Mouse (Mus musculus): Measurements from ENCODE around the gene Nfib. TPM values are rescaled to one million over a fixed set of nuclear protein-coding genes. Genes with fewer than 3 reads are reported as not detected.

The Nfib gene
- total and polyA plus RNA-seq, 2 experiments = 16.4 to 50.0 TPM

DNA sequence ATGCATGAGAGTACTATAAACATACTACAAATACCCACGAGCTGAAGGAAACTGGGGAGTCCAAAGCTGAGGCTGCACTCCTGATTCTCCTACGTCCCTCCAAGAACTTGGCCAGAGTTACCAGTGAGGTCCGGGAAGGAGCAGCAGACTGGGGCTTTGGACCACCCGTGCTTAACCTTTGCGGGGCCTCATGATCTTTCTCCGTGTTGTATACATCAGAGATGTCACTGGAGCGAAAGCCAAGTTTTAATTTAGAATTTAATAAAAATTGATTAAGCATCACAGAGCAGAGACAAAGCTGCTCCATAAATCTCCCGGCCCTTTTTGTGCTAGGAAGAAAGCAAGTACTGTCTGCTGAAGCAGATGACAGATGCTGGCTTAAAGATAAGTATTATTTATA is 265.7 kb downstream of the Nfib start:
- Histone ChIP-seq H3K4me3 (ENCODE audit: insufficient read depth, low read depth, low read length) (no peak overlapping the region), H3K27me3 (ENCODE audit: control insufficient read depth, insufficient read depth, low read length) (no peaks in the 10 kb centered on the region), H3K79me2 (ENCODE audit: control insufficient read depth, insufficient read depth, low read length) (peaks cover 42% of the 10 kb centered on the region), H3K27ac (replicated peaks; ENCODE audit: insufficient read depth, low read depth, low read length) (no peak overlapping the region), H3K9ac (ENCODE audit: low read depth, low read length) (no peak overlapping the region), H3K36me3 (ENCODE audit: control insufficient read depth, insufficient read depth, low read length) (no peaks in the 10 kb centered on the region), H3K4me1 (ENCODE audit: control insufficient read depth, insufficient read depth, low read length) (peaks cover 20% of the 10 kb centered on the region)
- TF ChIP-seq CTCF (IDR thresholded peaks at IDR 0.05; ENCODE audit: low read depth, low read length) (no peak), POLR2A (IDR thresholded peaks at IDR 0.05; ENCODE audit: extremely low read depth, insufficient read depth, low read length) (no peak)
- DNase-seq (ENCODE audit: extremely low read depth, low read depth, low spot score) = no peak
- 75% methylated on average over 8 of the region's 8 CpGs for WGBS

DNA sequence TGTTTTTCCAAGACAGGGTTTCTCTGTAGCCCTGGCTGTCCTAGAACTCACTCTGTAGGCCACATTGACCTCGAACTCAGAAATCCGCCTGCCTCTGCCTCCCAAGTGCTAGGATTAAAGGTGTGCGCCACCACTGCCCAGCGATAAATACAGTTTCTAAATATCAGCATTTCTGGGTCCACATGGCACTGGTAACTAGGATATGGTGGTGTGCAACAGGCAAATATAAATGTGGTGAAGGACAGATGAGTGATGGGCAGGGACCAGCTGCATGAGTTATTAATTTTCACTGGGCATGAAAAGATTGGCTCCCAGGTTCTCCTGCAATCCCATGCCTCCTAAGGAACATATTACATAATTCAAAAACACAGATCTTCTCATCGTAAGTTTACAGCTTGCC is 266.9 kb downstream of the Nfib start:
- Histone ChIP-seq H3K27ac (replicated peaks; ENCODE audit: insufficient read depth, low read depth, low read length) (no peak overlapping the region), H3K4me3 (ENCODE audit: insufficient read depth, low read depth, low read length) (no peak overlapping the region), H3K36me3 (ENCODE audit: control insufficient read depth, insufficient read depth, low read length) (no peaks in the 10 kb centered on the region), H3K4me1 (ENCODE audit: control insufficient read depth, insufficient read depth, low read length) (peaks cover 22% of the 10 kb centered on the region), H3K27me3 (ENCODE audit: control insufficient read depth, insufficient read depth, low read length) (no peaks in the 10 kb centered on the region), H3K9ac (ENCODE audit: low read depth, low read length) (no peak overlapping the region), H3K79me2 (ENCODE audit: control insufficient read depth, insufficient read depth, low read length) (peaks cover 32% of the 10 kb centered on the region)
- DNase-seq (ENCODE audit: extremely low read depth, low read depth, low spot score) = no peak
- WGBS = 89% methylated on average over 5 of the region's 5 CpGs
- TF ChIP-seq POLR2A (IDR thresholded peaks at IDR 0.05; ENCODE audit: extremely low read depth, insufficient read depth, low read length) (no peak), CTCF (IDR thresholded peaks at IDR 0.05; ENCODE audit: low read depth, low read length) (no peak)

DNA sequence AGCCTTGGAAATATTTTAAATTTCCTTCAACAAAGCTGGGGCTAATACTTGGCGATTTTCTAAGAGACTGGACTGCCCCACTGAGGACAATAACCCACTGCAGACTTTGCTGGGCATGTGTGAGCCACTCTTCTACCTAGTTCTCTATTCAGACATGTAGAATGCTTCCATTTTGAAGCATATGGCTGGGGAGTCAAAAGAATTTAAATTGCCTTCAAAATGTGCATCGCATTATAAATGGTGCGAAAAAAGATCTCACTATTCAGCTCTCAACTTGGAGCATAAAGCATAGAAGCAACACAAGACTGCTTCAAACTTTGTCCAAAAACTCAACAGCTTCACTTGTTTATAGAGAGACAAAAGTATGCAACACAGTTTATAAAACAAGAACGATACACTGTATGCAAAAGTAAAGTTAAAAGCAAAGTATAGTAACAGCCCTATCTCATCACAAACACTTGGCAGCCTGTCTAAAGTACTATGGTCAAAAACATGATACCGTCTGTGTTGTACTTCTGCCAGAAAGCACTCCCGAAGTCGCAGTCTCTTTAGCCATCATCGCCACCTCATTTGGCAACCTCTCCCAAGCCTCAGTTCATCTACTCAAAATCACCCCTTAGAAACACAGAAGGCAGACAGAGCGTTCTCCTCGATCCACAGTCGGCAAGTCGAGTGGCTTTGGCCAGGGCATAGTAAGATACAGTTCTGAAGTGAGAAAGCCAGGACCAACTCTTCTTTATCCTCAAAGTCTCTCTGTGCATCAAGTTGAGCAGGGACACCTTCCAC is 267.8 kb downstream of the Nfib start:
- peaks cover 28% of the 10 kb centered on the region for H3K79me2 ChIP-seq (ENCODE audit: control insufficient read depth, insufficient read depth, low read length)
- H3K9ac ChIP-seq (ENCODE audit: low read depth, low read length) = no peak overlapping the region
- H3K27ac ChIP-seq (replicated peaks; ENCODE audit: insufficient read depth, low read depth, low read length) = no peak overlapping the region
- peaks cover 20% of the 10 kb centered on the region for H3K4me1 ChIP-seq (ENCODE audit: control insufficient read depth, insufficient read depth, low read length)
- no peaks in the 10 kb centered on the region for H3K36me3 ChIP-seq (ENCODE audit: control insufficient read depth, insufficient read depth, low read length)
- no peak overlapping the region for H3K4me3 ChIP-seq (ENCODE audit: insufficient read depth, low read depth, low read length)
- DNase-seq (ENCODE audit: extremely low read depth, low read depth, low spot score) = peak; percentile 54
- no peaks in the 10 kb centered on the region for H3K27me3 ChIP-seq (ENCODE audit: control insufficient read depth, insufficient read depth, low read length)
- TF ChIP-seq POLR2A (IDR thresholded peaks at IDR 0.05; ENCODE audit: extremely low read depth, insufficient read depth, low read length) = no peak
- no peak for TF ChIP-seq CTCF (IDR thresholded peaks at IDR 0.05; ENCODE audit: low read depth, low read length)
- 53% methylated on average over 12 of the region's 12 CpGs for WGBS

DNA sequence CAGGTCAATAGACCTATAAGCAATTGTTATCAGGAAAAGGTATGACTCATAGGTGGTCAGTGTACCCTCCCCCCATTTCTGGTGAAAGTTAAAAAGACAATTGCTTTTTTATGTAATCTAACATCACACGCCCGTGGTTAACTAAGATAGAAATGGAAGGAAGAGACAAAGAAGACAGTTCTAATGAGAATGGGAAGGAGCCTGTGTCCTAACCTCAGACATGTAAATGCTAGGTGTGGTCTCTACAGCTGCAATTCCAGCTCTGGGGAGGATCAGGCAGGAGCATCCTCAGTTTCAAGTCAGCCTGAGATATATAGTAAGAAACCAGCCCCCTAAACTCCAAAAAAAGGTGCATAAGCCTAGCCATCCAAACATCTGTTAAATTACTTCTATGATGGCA is 268.9 kb downstream of the Nfib start:
- Histone ChIP-seq H3K4me3 (ENCODE audit: insufficient read depth, low read depth, low read length) (no peak overlapping the region), H3K27ac (replicated peaks; ENCODE audit: insufficient read depth, low read depth, low read length) (no peak overlapping the region), H3K9ac (ENCODE audit: low read depth, low read length) (no peak overlapping the region), H3K36me3 (ENCODE audit: control insufficient read depth, insufficient read depth, low read length) (no peaks in the 10 kb centered on the region), H3K4me1 (ENCODE audit: control insufficient read depth, insufficient read depth, low read length) (peaks cover 20% of the 10 kb centered on the region), H3K27me3 (ENCODE audit: control insufficient read depth, insufficient read depth, low read length) (no peaks in the 10 kb centered on the region), H3K79me2 (ENCODE audit: control insufficient read depth, insufficient read depth, low read length) (peaks cover 30% of the 10 kb centered on the region; the same call in 1 of the 2 replicates)
- no peak for TF ChIP-seq CTCF (IDR thresholded peaks at IDR 0.05; ENCODE audit: low read depth, low read length)
- TF ChIP-seq POLR2A (IDR thresholded peaks at IDR 0.05; ENCODE audit: extremely low read depth, insufficient read depth, low read length) = no peak
- DNase-seq (ENCODE audit: extremely low read depth, low read depth, low spot score) = no peak
- 86% methylated on average over 2 of the region's 2 CpGs for WGBS

DNA sequence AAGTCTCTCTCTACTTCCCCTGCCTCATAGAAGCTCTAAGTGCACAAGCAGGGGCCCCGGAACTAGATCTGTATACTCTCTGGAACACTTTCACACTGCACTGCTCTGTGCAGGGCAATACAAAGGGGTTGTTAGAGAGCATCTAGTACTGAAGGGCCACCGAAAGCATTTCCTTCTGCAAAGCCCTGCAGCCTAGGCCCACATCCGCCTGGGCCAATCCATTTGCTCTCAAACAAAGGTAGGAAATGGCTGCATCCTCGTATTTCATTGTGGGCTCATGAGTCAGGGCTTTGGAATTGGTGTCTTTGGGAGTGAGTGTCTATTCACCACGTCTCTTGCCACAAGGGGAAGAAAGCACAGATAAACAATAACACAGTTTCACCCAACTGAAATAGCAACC is 269.8 kb downstream of the Nfib start:
- no peak overlapping the region for H3K4me3 ChIP-seq (ENCODE audit: insufficient read depth, low read depth, low read length)
- H3K36me3 ChIP-seq (ENCODE audit: control insufficient read depth, insufficient read depth, low read length) = no peaks in the 10 kb centered on the region
- H3K27ac ChIP-seq (replicated peaks; ENCODE audit: insufficient read depth, low read depth, low read length) = peak overlapping the region; percentile 48
- H3K27me3 ChIP-seq (ENCODE audit: control insufficient read depth, insufficient read depth, low read length) = no peaks in the 10 kb centered on the region
- peaks cover 17% of the 10 kb centered on the region for H3K4me1 ChIP-seq (ENCODE audit: control insufficient read depth, insufficient read depth, low read length)
- TF ChIP-seq POLR2A (IDR thresholded peaks at IDR 0.05; ENCODE audit: extremely low read depth, insufficient read depth, low read length) (no peak), CTCF (IDR thresholded peaks at IDR 0.05; ENCODE audit: low read depth, low read length) (no peak)
- 55% methylated on average over 5 of the region's 5 CpGs for WGBS
- H3K79me2 ChIP-seq (ENCODE audit: control insufficient read depth, insufficient read depth, low read length) = peaks cover 27% of the 10 kb centered on the region; the same call in 1 of the 2 replicates
- H3K9ac ChIP-seq (ENCODE audit: low read depth, low read length) = no peak overlapping the region
- no peak for DNase-seq (ENCODE audit: extremely low read depth, low read depth, low spot score)

Data from liver, adult 2 months (tissue).